Mouse (Mus musculus) neural tube, embryonic 14.5 days (tissue): ENCODE results near the gene Pramef25. TPM values are rescaled to one million over a fixed set of nuclear protein-coding genes. Genes with fewer than 3 reads are reported as not detected.
"Not testable (repeated sequence)": the region's sequence is repeated elsewhere in the genome, so short reads cannot be mapped to it uniquely, and the experiment has no call there.

Experiments used
- ATAC-seq: fragments of 200-750 bp; cut with Nextera tagmentation; 2 replicates; pipeline ENCODE4 v1.8.0; 2017; ENCODE audit warnings: low read depth, mild to moderate bottlenecking, moderate TSS enrichment, moderate library complexity
- H3K27ac ChIP-seq: fragments of 300-500 bp; sonication (generic); 2 replicates; pipeline ENCODE4 v1.5.1; 2014; ENCODE audit warnings: low read depth, mild to moderate bottlenecking, control low read depth, low read length, moderate library complexity, mixed read lengths
- H3K27me3 ChIP-seq: fragments of 300-500 bp; sonication (generic); 2 replicates; pipeline ENCODE4 v1.6.1; 2014; ENCODE audit warnings: low read length; ENCODE audit not compliant: control insufficient read depth, insufficient read depth
- H3K36me3 ChIP-seq: fragments of 300-500 bp; sonication (generic); 2 replicates; pipeline ENCODE4 v1.6.1; 2014; ENCODE audit warnings: low read length, mixed read lengths; ENCODE audit not compliant: control insufficient read depth, insufficient read depth
- H3K4me1 ChIP-seq: fragments of 300-500 bp; sonication (generic); 2 replicates; pipeline ENCODE4 v1.6.1; 2014; ENCODE audit warnings: low read length; ENCODE audit not compliant: control insufficient read depth, insufficient read depth
- H3K4me2 ChIP-seq: fragments of 300-500 bp; sonication (generic); 2 replicates; pipeline ENCODE4 v1.6.1; 2014; ENCODE audit warnings: mild to moderate bottlenecking, low read depth, low read length, control low read depth
- H3K4me3 ChIP-seq: fragments of 300-500 bp; sonication (generic); 2 replicates; pipeline ENCODE4 v1.5.1; 2014; ENCODE audit warnings: low read depth, low read length, control low read depth, mixed read lengths
- H3K9ac ChIP-seq: fragments of 300-500 bp; sonication (generic); replicated peaks from 2 replicates; pipeline ENCODE4 v1.6.1; 2014; ENCODE audit warnings: low read depth, mild to moderate bottlenecking, control low read depth, low read length, mixed read lengths
- H3K9me3 ChIP-seq: fragments of 300-500 bp; sonication (generic); 2 replicates; pipeline ENCODE4 v1.6.1; 2016; ENCODE audit warnings: low read length; ENCODE audit not compliant: control insufficient read depth
- WGBS: fragments of 180-500 bp; shearing (Covaris S2); extraction: QIAGEN DNeasy Blood & Tissue Kit; methylation state at CpG from one replicate; pipeline ENCODE4 v1.1.7; 2014; 5-methylcytosine and 5-hydroxymethylcytosine counted together
- polyA plus RNA-seq: library from polyadenylated mRNA; unstranded; fragments of >200 nt; fragmentation: Nextera tagmentation; extraction: Ambion mirVana; gene quantifications from 2 replicates; pipeline ENCODE4 v1.2.1, GENCODE M21; 2014

Pramef25 gene
- not detected in 2 replicates for polyA plus RNA-seq

GRCm38 (mm10) chr4:143950916-143951315 is at the start of gene Pramef25:
Pramef25 (minus strand) TSS chr4:143951016.
- H3K4me3 ChIP-seq, ATAC-seq, H3K9ac ChIP-seq, H3K9me3 ChIP-seq, H3K27ac ChIP-seq, H3K27me3 ChIP-seq, H3K4me1 ChIP-seq, H3K4me2 ChIP-seq, H3K36me3 ChIP-seq: not testable (repeated sequence)
- 91% methylated on average over 1 of the region's 1 CpGs for WGBS

GRCm38 (mm10) chr4:143994269-143994668 is 43.5 kb upstream of the Pramef25 start, which contains the start of gene Pramef17:
Pramef17 (minus strand) TSS chr4:143994369.
- 68% methylated on average over 3 of the region's 3 CpGs for WGBS
- not testable (repeated sequence) for H3K4me1 ChIP-seq, H3K27ac ChIP-seq, H3K27me3 ChIP-seq, ATAC-seq, H3K4me2 ChIP-seq, H3K36me3 ChIP-seq, H3K9ac ChIP-seq, H3K9me3 ChIP-seq, H3K4me3 ChIP-seq

GRCm38 (mm10) chr4:143988126-143988525 is 37.3 kb upstream of the Pramef25 start:
- not testable (repeated sequence) for H3K36me3 ChIP-seq, H3K27ac ChIP-seq, H3K9me3 ChIP-seq, H3K4me3 ChIP-seq, H3K4me2 ChIP-seq, H3K27me3 ChIP-seq, ATAC-seq, H3K9ac ChIP-seq, H3K4me1 ChIP-seq
- WGBS, result 95% methylated on average over 14 of the region's 17 CpGs

GRCm38 (mm10) chr4:143987475-143987941 is 36.7 kb upstream of the Pramef25 start:
- not testable (repeated sequence) for H3K27me3 ChIP-seq, H3K9ac ChIP-seq, H3K4me2 ChIP-seq, ATAC-seq, H3K4me1 ChIP-seq, H3K4me3 ChIP-seq, H3K36me3 ChIP-seq, H3K9me3 ChIP-seq, H3K27ac ChIP-seq
- WGBS, result over 99% methylated on average over 6 of the region's 17 CpGs

GRCm38 (mm10) chr4:143985733-143986132 is 34.9 kb upstream of the Pramef25 start:
- H3K36me3 ChIP-seq, H3K9ac ChIP-seq, H3K27me3 ChIP-seq, ATAC-seq, H3K9me3 ChIP-seq, H3K4me3 ChIP-seq, H3K27ac ChIP-seq, H3K4me1 ChIP-seq, H3K4me2 ChIP-seq: not testable (repeated sequence)
- 100% methylated on average over 2 of the region's 9 CpGs for WGBS

- not testable (repeated sequence) for H3K9me3 ChIP-seq, H3K9ac ChIP-seq, H3K4me2 ChIP-seq, H3K27me3 ChIP-seq, H3K36me3 ChIP-seq, ATAC-seq, H3K27ac ChIP-seq, H3K4me3 ChIP-seq, H3K4me1 ChIP-seq
- WGBS, result no CpG with 5 or more reads among the region's 7 CpGs
Observed at GRCm38 (mm10) chr4:143985165-143985564, 34.3 kb upstream of the Pramef25 start.

GRCm38 (mm10) chr4:143983446-143983845 is 32.6 kb upstream of the Pramef25 start:
- no CpG with 5 or more reads among the region's 1 CpGs for WGBS
- ATAC-seq, H3K4me1 ChIP-seq, H3K9me3 ChIP-seq, H3K27me3 ChIP-seq, H3K36me3 ChIP-seq, H3K27ac ChIP-seq, H3K9ac ChIP-seq, H3K4me2 ChIP-seq, H3K4me3 ChIP-seq: not testable (repeated sequence)

- WGBS, result 33% methylated on average over 2 of the region's 2 CpGs
- ATAC-seq, H3K4me3 ChIP-seq: not testable (repeated sequence)
Observed at GRCm38 (mm10) chr4:143966850-143967249, 16.0 kb upstream of the Pramef25 start, which contains the start of gene Gm13101. Gm13101 (minus strand) TSS chr4:143966950.

GRCm38 (mm10) chr4:143900280-143900679 is 50.5 kb downstream of the Pramef25 start, which contains the start of gene Pramef6:
Pramef6 (minus strand) TSS chr4:143900380.
- not testable (repeated sequence) for H3K9me3 ChIP-seq, H3K4me2 ChIP-seq, H3K9ac ChIP-seq, H3K4me1 ChIP-seq, H3K36me3 ChIP-seq, H3K4me3 ChIP-seq, ATAC-seq, H3K27ac ChIP-seq, H3K27me3 ChIP-seq
- WGBS, result 92% methylated on average over 1 of the region's 1 CpGs

More at GRCm38 (mm10) chr4:143966850-143967249, 16.0 kb upstream of the Pramef25 start, which contains the start of gene Gm13101:
- not testable (repeated sequence) for H3K4me2 ChIP-seq, H3K27ac ChIP-seq, H3K9ac ChIP-seq, H3K36me3 ChIP-seq, H3K9me3 ChIP-seq, H3K27me3 ChIP-seq, H3K4me1 ChIP-seq
